Mouse (Mus musculus) R1 (cell line): ENCODE data around the gene Nme3.

Source experiments
- DNase-seq: peaks from one replicate; pipeline ENCODE4 v3.0.0-alpha.2; 2018; ENCODE audit warnings: low read depth, low spot score

Gene Nme3

DNA sequence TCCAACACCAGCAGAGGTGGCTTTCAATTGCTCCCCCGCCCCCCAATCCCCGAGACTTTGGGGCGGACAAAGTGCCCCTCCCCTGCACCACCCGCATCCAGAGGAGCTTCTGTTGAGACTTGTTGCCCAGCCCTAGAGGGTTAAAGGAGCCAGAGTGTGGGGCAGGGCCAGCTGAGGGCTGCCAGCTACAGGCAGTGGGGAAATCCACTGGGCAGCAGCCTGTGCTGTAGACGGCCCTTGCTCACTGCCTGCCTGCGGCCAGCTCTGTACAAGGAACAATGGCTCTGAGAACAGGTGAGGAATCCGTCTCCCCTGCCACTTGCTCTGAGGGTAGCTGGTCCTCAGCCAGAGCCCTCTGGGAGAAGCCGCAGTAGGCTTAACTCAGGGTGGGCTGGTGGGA, 17.8 kb upstream of the Nme3 start:
- no peak for DNase-seq

DNA sequence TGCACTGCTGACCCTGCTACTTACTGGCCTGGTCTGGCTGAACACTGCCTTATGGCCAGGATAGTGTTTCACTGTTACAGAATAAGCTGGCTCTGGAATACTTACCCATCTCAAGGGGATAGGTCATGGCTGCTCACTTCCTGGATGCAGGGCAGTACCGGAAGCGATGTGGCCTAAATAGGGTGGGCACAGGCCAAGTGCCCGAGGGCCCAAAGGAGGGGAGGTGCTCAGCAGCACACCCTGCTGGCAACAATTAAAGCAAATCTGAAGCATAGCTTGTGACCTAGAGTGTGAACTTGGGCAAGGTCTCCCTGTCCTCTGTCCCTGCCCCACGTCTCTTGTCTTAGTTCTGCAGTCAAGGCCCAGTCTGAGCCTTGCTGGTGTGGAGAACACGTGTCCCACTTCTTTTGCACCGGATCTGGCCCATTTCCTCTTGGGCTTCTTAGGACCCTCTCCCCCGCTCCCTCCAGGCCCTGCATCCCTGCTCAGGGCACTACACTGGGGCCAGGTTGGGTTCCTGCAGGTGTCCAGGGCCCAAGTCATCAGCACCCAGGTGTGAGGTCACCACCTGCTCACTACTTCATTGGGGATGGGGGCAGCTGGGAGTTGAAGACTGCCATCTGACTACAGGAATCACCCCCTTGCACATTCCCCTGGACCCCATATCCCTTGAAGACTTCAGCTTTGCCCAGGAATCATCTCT, 14.4 kb upstream of the Nme3 start:
- peak; percentile 73 for DNase-seq

DNA sequence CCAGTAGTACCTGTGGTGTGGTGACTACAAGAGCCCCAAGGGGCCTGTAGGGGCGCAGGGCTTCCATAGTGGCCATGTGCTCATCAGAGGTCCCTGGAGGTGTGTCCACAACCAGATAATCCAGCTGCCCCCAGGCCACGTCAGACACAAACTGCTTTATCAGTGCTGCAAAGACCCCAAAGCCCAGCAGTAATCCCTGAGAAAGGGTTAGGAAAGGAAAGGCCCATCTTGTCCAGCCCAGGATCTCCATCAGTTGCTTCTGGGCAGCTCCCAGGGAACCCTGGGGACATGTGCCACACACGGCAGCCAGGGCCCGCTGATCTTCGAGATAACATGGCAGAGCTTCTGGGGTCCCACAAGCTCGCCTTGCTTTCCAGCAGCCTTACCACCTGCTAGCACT, 11.9 kb upstream of the Nme3 start:
- no peak for DNase-seq

DNA sequence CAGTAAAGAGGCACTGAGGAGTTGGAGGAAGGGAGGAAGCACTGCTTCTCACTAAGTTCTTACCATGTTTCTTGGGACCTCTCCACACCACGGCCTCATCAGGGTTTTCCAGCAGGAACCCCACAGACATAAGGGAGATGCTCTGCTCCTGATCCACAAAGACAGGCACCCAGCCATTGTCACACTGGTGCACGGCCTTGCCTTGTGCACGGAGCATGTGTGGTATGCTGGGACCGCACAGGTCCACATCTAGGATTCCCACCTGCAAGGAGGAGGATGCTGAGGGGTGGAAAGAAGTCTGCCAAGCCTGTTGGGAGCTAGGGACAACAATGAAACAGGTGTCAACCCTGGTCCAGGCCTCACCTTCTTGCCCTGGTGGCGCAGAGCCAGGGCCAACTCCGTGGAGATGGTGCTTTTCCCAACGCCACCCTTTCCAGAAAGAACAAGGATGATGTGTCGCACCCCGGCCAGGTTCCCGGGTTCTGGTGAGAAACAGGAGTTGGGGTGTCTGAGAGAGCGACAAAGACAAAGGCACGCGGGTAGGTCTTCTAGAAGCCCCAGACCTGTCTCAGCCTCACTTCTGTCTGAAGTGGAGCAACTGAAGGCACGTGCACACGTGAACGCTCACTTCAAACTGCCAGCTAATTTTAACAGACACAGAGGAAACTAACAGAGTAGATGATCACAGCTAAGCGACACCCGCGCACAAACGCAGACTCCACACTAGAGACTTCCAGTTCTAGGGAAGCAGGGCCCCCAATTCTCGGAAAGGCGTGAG, 10.8 kb upstream of the Nme3 start:
- no peak for DNase-seq

GRCm38 (mm10) chr17:24886134-24886931, 10.0 kb upstream of the Nme3 start, which contains the start of the genes Nubp2 and Spsb3:
Gene Nubp2 (minus strand): TSS chr17:24886349.
Gene Spsb3 (plus strand): TSS chr17:24886643.
- peak; percentile 100 for DNase-seq

DNA sequence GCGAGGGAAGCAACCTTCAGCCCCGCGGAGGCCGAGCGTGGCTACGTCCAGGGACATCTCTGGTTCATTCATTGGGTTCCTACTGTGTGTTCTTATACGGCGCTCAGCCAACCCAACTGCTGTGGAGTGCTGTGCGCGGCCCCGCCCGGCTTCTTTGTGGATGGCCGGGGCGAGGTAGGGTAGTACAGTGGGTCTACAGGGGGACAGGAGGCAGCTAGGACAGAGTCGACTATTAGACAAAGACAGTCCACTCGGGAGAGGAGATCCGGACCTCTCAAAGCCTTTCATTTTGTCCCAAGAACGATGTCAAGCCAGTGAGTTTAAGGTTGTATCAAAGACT, 9.4 kb upstream of the Nme3 start:
- DNase-seq = no peak

- no peak for DNase-seq
Observed at GRCm38 (mm10) chr17:24887291-24888080, 8.8 kb upstream of the Nme3 start.

DNA sequence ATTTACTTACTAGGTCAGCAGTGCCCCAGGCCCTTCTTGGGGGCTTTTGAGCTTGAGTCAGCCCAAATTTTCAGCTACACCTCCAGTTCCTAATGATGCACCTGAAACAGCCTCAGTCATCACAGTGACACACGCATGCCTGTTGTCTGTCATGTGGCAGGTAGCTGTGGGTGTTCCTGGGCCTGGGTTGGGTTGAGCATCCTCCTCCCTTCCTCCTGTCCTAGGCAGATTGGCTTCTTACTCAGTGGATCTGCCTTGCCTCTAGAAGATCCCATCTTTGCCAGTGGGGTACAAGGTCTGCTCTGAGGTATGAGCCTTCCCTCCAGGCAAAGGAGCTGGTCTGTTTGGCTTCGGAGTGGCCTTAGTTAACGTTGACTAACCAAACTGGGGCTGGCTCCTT, 7.4 kb upstream of the Nme3 start:
- no peak for DNase-seq

- no peak for DNase-seq
Observed at GRCm38 (mm10) chr17:24890151-24891092, 5.9 kb upstream of the Nme3 start.

DNA sequence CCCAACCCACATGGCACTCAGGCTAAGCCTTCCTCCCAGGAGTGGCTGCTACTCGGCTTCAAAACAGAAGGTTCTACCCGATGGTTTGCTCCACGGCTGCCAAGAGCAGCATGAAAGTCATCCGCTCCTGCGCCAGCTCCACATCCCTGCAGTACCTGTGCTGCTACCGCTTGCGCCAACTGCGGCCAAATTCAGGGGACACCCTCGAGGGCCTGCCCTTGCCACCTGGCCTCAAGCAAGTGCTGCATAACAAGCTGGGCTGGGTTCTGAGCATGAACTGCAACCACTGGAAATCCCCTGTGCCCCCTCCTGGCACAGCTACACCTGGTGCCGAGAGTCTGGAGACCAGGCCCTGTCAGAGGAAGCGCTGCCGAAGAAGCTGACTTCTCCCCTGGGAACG, 5.0 kb upstream of the Nme3 start:
- no peak for DNase-seq

DNA sequence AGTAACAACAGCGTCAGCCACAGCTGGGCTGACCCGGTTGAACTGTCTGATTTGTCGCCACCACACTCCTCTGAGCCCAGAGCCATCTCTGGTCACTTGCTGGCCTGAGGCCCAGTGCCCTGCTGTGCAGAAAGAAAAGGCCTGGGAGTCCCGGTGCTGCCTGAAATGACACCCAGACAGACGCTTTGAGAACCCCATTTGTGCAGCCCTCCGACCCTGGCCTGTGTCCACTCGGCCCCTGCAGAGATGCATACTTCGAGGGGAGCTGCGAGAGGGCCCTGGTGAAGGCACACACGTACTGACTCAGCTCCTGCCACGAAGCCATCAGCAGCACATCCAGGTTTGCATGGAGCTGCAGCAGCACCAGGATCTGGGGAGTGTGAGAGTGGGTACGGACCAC, 3.5 kb upstream of the Nme3 start:
- no peak for DNase-seq

GRCm38 (mm10) chr17:24893276-24893675, 3.0 kb upstream of the Nme3 start:
- DNase-seq = no peak

DNA sequence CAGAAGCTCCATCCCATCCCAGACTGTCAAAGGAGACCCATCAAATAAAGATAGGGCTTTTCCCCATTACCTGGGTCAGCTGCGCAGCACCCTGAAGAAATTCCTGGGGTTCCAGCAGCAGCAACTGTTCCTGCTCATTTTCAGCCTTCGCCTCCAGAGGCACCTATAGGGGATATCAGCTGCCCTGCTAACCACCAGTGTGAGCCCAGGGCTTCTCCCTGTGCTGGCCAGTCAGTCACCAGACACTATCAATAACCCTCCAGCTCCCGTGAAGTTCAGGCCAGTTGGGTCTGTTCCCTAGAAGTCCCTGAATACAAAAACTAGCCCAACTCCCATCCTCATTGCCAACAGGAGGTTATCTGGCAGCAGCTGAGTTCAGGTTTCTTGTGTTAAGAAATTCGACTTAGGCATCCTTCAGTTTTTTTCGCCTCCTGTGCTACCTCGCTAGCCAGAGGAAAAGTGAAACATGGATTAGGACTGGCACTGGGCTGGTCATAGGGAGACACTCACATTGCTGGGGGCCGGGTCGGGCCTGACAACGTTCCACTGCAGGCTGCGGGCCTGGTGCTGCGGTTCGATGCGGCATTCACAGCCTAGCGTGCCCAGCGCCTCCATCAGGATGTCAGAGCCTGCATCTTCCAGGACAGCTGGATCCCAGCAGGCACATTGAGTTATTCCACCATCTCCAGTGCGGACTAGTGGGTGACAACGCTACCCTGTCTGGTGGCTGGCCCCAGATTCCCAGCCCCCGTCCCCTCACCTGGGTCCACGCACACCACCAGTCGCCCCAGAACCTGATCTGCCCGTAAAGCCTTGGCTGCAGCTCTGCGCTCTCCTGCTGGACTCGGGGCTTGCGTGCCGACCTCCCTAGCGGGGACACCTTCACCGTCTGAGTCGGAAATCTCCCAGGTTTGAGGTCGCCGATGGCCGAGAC, 2.0 kb upstream of the Nme3 start:
- DNase-seq = no peak

DNA sequence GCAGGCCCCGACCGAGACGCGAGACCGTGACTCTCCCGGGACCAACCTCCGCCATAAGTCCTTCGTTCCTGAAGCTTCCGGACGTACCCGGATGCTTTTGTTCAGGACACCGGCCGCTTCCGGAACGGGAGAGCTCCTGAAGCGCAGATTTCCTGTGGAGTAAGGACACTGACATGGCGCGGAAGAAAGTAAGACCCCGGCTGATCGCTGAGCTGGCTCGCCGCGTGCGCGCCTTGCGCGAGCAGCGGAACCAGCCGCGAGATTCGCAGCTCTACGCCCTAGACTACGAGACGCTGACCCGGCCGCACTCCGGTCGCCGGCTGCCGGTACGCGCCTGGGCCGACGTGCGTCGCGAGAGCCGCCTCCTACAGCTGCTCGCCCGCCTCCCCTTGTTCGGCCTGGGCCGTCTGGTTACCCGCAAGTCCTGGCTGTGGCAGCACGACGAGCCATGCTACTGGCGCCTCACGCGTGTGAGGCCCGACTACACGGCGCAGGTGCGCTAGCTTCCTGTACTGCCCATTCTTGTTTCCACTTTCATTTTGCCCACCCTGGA, 1.2 kb upstream of the Nme3 start, which contains the start of the genes Eme2 and Mrps34:
Gene Eme2 (minus strand): TSS at position 93 of the 553 bp plus-strand sequence.
Gene Mrps34 (plus strand): TSS at position 122 of the 553 bp plus-strand sequence.
- DNase-seq = peak; percentile 96

DNA sequence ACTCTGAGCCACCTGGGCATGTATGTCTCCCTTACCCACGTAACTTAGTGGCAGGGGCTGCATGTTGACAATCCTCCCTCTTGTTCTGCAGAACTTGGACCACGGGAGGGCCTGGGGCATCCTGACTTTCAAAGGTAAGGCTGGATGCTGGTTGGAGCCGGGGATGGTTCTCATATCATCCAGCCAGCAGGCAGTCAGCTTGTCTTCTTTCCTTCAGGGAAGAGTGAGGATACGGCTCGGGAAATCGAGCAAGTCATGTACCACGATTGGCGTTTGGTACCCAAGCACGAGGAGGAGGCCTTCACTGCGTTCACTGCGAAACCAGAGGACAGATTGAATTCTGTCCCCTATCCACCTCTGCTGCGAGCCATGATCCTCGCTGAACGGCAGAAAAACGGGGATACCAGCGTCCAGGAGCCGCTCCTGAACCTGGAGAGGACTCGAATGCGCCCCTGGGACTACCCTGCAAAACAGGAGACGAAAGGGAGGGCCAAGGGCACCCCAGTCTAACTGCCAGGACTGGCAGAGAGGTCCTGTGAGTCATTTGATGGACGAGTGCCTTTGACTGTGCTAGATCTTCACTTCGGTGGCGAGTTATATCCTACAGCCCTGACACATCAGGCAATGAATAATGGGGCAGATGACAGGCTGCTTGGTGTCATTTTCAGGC, 594 bp upstream of the Nme3 start:
- no peak for DNase-seq

DNA sequence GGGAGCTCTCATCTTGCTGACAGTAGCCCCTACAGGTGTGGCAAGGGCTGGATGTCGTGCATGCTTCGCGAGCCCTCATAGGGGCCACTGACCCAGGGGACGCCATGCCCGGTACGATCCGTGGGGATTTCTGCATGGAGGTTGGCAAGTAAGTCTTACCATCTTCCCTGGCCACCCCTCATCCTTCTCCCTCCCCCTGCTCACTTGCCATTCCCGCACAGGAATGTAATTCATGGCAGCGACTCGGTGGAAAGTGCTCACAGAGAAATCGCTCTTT, 631 bp downstream of the Nme3 start:
- DNase-seq = no peak

DNA sequence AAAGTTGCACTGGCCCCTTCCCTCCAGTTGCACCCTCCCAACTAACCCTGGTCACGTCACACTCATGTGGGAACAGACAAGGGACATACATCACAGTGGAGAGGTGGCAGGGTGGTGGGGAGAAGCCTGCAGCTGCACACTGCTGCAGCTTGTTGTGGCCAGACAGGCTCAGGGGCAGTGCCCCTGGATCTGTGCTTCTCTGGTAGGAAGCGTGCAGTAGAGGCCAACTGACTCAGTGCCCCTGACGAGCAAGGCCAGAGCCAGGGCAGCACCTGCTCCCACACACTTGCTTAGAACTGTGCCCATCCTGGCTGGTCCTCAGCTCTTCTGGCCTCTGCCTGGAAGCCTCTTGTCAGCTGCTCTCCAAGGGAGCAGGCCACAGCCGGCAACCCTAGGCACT, 1.3 kb downstream of the Nme3 start:
- no peak for DNase-seq

- DNase-seq = no peak
Observed at GRCm38 (mm10) chr17:24898041-24898854, 1.9 kb downstream of the Nme3 start.
